Mouse (Mus musculus) bone marrow, adult 2 months (tissue): Measurements from ENCODE around the gene Kiss1r.

Experiments used
- CTCF ChIP-seq: fragments of 200-500 bp; IDR thresholded peaks from 2 replicates; pipeline ENCODE4 v1.5.1; 2011; ENCODE audit warnings: low read length, control low read depth; ENCODE audit not compliant: control insufficient read depth, insufficient read depth
- POLR2A ChIP-seq: fragments of 200-500 bp; IDR thresholded peaks from 2 replicates; pipeline ENCODE4 v1.6.1; 2011; ENCODE audit warnings: low read depth, mild to moderate bottlenecking, control low read depth, low read length, borderline replicate concordance; ENCODE audit not compliant: control insufficient read depth

DNA sequence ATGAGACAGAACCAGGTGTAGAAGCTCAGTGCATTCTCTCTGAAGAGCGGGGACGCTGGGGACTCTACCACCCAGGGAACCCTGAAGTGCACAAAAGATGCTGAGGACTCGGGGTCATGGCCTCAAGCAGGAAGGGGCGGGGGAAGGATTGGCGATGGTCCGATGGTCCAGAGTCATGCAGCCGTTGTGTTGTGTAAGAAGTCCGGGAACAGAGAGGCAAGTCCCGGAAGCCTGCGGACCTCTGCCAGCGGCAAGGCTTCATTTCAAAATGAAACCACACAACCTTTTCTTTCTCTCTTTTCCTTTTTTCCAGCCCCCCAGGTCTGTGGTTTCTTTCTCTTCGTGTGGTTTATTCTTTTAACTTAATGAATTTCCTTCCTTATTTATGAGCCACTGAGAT is 39.0 kb upstream of the Kiss1r start:
- TF ChIP-seq POLR2A (no peak), CTCF (no peak)
